In the genomic region with DNA sequence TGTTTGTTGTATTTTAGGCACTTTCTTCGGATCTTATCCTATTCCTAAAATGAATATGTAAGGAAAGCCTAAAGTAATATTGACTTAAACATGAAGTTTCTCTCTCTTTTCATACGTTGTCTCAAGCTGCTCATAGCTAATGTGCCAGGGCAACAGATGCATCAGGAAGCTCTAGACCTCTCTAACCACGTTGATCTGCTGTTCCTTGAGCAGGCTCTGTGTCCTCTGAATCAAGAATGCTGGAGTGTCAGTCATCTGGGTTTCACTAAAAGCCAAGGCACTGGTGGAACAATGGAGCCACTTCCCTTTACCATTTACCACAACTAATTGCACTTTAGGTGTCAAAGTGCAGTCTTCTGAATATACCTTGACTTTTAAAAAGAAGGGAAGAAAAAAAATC, we compare ENCODE assay signal across 16 mouse cellular contexts.
"Had no signal": no experiment of that assay in that cellular context is flagged by ENCODE, and none has a peak within 500 bp of the region (broad histone marks: within the 10 kb centered on the region; RNA-seq: fewer than 3 reads in every experiment).

No protein-coding gene starts in this region.

- H3K27ac ChIP-seq: neural tube, embryonic 13.5 days; neural tube, embryonic 15.5 days; stomach, embryonic 15.5 days; stomach, postnatal 0 days had no signal

- H3K4me1 ChIP-seq: neural tube, embryonic 13.5 days; stomach, embryonic 15.5 days had no signal

- H3K36me3 ChIP-seq: neural tube, embryonic 13.5 days; neural tube, embryonic 15.5 days; stomach, embryonic 15.5 days had no signal

- H3K9me3 ChIP-seq: neural tube, embryonic 13.5 days; neural tube, embryonic 15.5 days; stomach, embryonic 15.5 days had no signal

- H3K4me2 ChIP-seq: neural tube, embryonic 13.5 days; neural tube, embryonic 15.5 days; stomach, embryonic 15.5 days had no signal

- H3K4me3 ChIP-seq: neural tube, embryonic 13.5 days; neural tube, embryonic 15.5 days; stomach, embryonic 15.5 days had no signal

- DNase-seq: retina, postnatal 1 day; right cerebral cortex, adult 18-20 months; right cerebral cortex, postnatal 14 days; right cerebral cortex, postnatal 25 days; right cerebral cortex, postnatal 4 days; spleen, adult 18-20 months; thymus, adult 18-20 months; thymus, adult 2 months; thymus, postnatal 14 days; thymus, postnatal 25 days; thymus, postnatal 36 days; thymus, postnatal 4 days had no signal

- H3K9ac ChIP-seq: neural tube, embryonic 13.5 days; neural tube, embryonic 15.5 days; stomach, embryonic 15.5 days had no signal

- H3K27me3 ChIP-seq: neural tube, embryonic 13.5 days; neural tube, embryonic 15.5 days; stomach, embryonic 15.5 days had no signal
